Mouse (Mus musculus) forebrain, embryonic 11.5 days (tissue): ENCODE data around the gene Pdcl. TPM values are rescaled to one million over a fixed set of nuclear protein-coding genes. Genes with fewer than 3 reads are reported as not detected.

Experiments
- ATAC-seq: fragments of 200-750 bp; cut with Nextera tagmentation; replicated peaks from 2 replicates; pipeline ENCODE4 v1.8.0; 2017; ENCODE audit warnings: moderate TSS enrichment; ENCODE audit not compliant: low FRiP score
- DNase-seq: peaks from one replicate; pipeline ENCODE4 v3.0.0-alpha.2; 2017; ENCODE audit warnings: low spot score
- H3K27ac ChIP-seq: fragments of 300-500 bp; sonication (generic); 2 replicates; pipeline ENCODE4 v1.5.1; 2014; ENCODE audit warnings: low read depth, low read length
- H3K27me3 ChIP-seq: fragments of 300-500 bp; sonication (generic); 2 replicates; pipeline ENCODE4 v1.6.1; 2014; ENCODE audit warnings: mild to moderate bottlenecking, low read length, mixed read lengths; ENCODE audit not compliant: control insufficient read depth, insufficient read depth
- H3K36me3 ChIP-seq: fragments of 300-500 bp; sonication (generic); 2 replicates; pipeline ENCODE4 v1.6.1; 2014; ENCODE audit warnings: mild to moderate bottlenecking, low read length, moderate library complexity, mixed read lengths; ENCODE audit not compliant: control insufficient read depth, insufficient read depth
- H3K4me1 ChIP-seq: fragments of 300-500 bp; sonication (generic); replicated peaks from 2 replicates; pipeline ENCODE4 v1.6.1; 2014; ENCODE audit warnings: low read length, mixed read lengths; ENCODE audit not compliant: control insufficient read depth, insufficient read depth
- H3K4me2 ChIP-seq: fragments of 300-500 bp; sonication (generic); 2 replicates; pipeline ENCODE4 v1.6.1; 2014; ENCODE audit warnings: low read depth, mild to moderate bottlenecking, low read length, moderate library complexity, mixed read lengths; ENCODE audit not compliant: severe bottlenecking
- H3K4me3 ChIP-seq: fragments of 300-500 bp; sonication (generic); 2 replicates; pipeline ENCODE4 v1.5.1; 2014; ENCODE audit warnings: low read depth, low read length
- H3K9ac ChIP-seq: fragments of 300-500 bp; sonication (generic); 2 replicates; pipeline ENCODE4 v1.6.1; 2014; ENCODE audit warnings: low read length
- H3K9me3 ChIP-seq: fragments of 300-500 bp; sonication (generic); 2 replicates; pipeline ENCODE4 v1.6.1; 2016; ENCODE audit warnings: low read length, mixed read lengths; ENCODE audit not compliant: control insufficient read depth
- WGBS: fragments of 180-500 bp; shearing (Covaris S2); extraction: QIAGEN DNeasy Blood & Tissue Kit; methylation state at CpG from one replicate; pipeline ENCODE4 v1.1.7; 2014; 5-methylcytosine and 5-hydroxymethylcytosine counted together
- polyA plus RNA-seq: library from polyadenylated mRNA; unstranded; fragments of >200 nt; fragmentation: Nextera tagmentation; extraction: Ambion mirVana; gene quantifications from 2 replicates; pipeline ENCODE4 v1.2.1, GENCODE M21; 2014

Gene Pdcl
- polyA plus RNA-seq, 1 experiment from 2014 or later = 71.7 TPM

- Histone ChIP-seq H3K4me3 (no peak overlapping the region), H3K4me2 (no peak overlapping the region), H3K4me1 (no peaks in the 10 kb centered on the region), H3K9ac (no peak overlapping the region), H3K27ac (no peak overlapping the region), H3K9me3 (no peaks in the 10 kb centered on the region), H3K27me3 (no peaks in the 10 kb centered on the region), H3K36me3 (peaks cover 18% of the 10 kb centered on the region; the same call in 1 of the 2 replicates)
- DNase-seq = no peak
- 94% methylated on average over 7 of the region's 7 CpGs for WGBS
- no peak for ATAC-seq
These were observed 7.5 kb downstream of the Pdcl start for GRCm38 (mm10) chr2:37351671-37352070.

DNA sequence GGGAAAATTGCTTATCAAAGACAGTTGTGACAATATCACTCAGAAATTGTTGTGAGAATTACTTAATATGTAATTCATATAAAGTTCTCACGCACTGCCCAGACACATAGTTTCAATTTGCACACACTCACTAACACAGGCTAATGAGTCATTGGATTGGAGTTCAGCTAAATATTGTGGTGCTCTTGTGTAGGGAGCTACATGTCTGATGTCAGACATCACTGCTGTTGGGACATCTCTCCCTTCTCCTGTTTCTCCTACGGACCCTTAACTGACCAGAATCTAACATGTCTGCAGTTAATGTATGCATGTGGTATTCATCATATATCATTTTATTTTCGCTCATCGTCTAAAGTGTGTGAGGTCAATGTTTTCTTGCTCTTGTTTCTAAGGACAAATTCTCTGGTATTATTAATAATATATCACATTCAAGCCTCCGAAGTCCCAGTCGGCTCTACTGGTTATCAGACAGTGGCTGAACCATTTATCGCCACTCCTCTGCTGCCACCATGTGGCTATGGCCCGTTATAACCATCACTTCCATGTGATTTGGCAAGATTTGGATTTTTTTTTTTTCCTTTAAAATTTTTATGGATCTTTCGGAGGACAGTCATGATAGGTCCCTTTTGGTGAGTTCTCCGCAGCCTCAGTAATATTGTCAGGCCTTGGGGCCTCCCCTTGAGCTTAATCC is 20.5 kb downstream of the Pdcl start:
- ATAC-seq (0 out of 2 replicates have a peak, but pooled peaks have one; percentile 30), DNase-seq (peak; percentile 63)
- Histone ChIP-seq H3K9ac (no peak overlapping the region), H3K27ac (no peak overlapping the region), H3K4me2 (no peak overlapping the region), H3K36me3 (no peaks in the 10 kb centered on the region), H3K4me1 (no peaks in the 10 kb centered on the region), H3K9me3 (no peaks in the 10 kb centered on the region), H3K27me3 (no peaks in the 10 kb centered on the region), H3K4me3 (no peak overlapping the region)
- 60% methylated on average over 10 of the region's 10 CpGs for WGBS

DNA sequence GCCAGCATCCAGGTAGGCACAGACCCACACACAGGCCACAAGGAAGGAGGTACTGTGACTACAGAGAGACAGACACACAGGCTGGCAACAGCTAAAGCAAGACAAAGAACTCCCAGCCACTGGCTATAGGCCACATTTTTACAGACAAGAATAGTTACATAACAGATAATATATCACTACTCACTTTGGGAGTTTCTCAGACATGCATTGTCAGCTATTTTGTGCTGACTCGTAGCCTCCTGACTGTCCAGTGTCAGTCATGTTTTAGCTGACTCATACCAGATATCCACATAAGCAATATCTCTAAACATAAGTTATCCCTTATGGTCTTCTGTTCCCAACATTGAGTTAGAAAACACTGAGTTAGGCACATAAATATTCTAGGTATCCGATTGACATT is 25.8 kb downstream of the Pdcl start:
- H3K4me2 ChIP-seq = no peak overlapping the region
- no peak overlapping the region for H3K4me3 ChIP-seq
- no peaks in the 10 kb centered on the region for H3K4me1 ChIP-seq
- DNase-seq (no peak), ATAC-seq (no peak)
- no peaks in the 10 kb centered on the region for H3K36me3 ChIP-seq
- no peaks in the 10 kb centered on the region for H3K27me3 ChIP-seq
- H3K9ac ChIP-seq = no peak overlapping the region
- H3K9me3 ChIP-seq = no peaks in the 10 kb centered on the region
- WGBS = 88% methylated on average over 2 of the region's 2 CpGs
- no peak overlapping the region for H3K27ac ChIP-seq

- ATAC-seq = no peak
- 80% methylated on average over 1 of the region's 1 CpGs for WGBS
These were observed 32.9 kb downstream of the Pdcl start, which contains the start of gene Olfr368 for GRCm38 (mm10) chr2:37326215-37326614. TSS of gene Olfr368 (plus strand) at chr2:37326515.

More at GRCm38 (mm10) chr2:37326215-37326614, 32.9 kb downstream of the Pdcl start, which contains the start of gene Olfr368:
- no peaks in the 10 kb centered on the region for H3K9me3 ChIP-seq
- DNase-seq = no peak
- H3K4me2 ChIP-seq = no peak within 1 kb of the TSS
- H3K9ac ChIP-seq = no peak within 1 kb of the TSS
- H3K4me1 ChIP-seq = no peaks in the 10 kb centered on the region
- no peak within 1 kb of the TSS for H3K4me3 ChIP-seq
- H3K36me3 ChIP-seq = no peaks in the 10 kb centered on the region
- H3K27ac ChIP-seq = no peak within 1 kb of the TSS
- no peaks in the 10 kb centered on the region for H3K27me3 ChIP-seq

Other genes starting within 250 kb of the Pdcl start
- gene Olfr362, start 241.4 kb downstream of the Pdcl start, polyA plus RNA-seq = not detected in 2 replicates
- gene Olfr364-ps1, start 220.0 kb downstream of the Pdcl start, polyA plus RNA-seq = not detected in 2 replicates
- gene Olfr365, start 171.1 kb downstream of the Pdcl start, polyA plus RNA-seq = not detected in 2 replicates
- not detected in 2 replicates for gene Olfr366, start 147.8 kb downstream of the Pdcl start, polyA plus RNA-seq
- gene Olfr368, start 32.8 kb downstream of the Pdcl start, polyA plus RNA-seq = not detected in 2 replicates
- gene Rc3h2, start 63.6 kb upstream of the Pdcl start, polyA plus RNA-seq = 26.7 and 31.1 TPM in 2 replicates
- gene Zbtb26, start 83.8 kb upstream of the Pdcl start, polyA plus RNA-seq = 13.3 and 15.4 TPM in 2 replicates
- 8.0 and 8.5 TPM in 2 replicates for gene Zbtb6, start 83.8 kb upstream of the Pdcl start, polyA plus RNA-seq
- 49.4 and 57.5 TPM in 2 replicates for gene Rabgap1, start 83.9 kb upstream of the Pdcl start, polyA plus RNA-seq
- gene Gpr21, start 157.0 kb upstream of the Pdcl start, polyA plus RNA-seq = 2.8 and 3.4 TPM in 2 replicates